Mouse (Mus musculus): ENCODE measurements around the gene Klf7.

Gene Klf7

GRCm38 (mm10) chr1:64104665-64105064, 17.4 kb downstream of the Klf7 start:
- DNase-seq (ENCODE audit: low spot score), result peak; percentile 31

GRCm38 (mm10) chr1:64101331-64101730, 20.8 kb downstream of the Klf7 start:
- DNase-seq (ENCODE audit: low spot score), result no peak

DNA sequence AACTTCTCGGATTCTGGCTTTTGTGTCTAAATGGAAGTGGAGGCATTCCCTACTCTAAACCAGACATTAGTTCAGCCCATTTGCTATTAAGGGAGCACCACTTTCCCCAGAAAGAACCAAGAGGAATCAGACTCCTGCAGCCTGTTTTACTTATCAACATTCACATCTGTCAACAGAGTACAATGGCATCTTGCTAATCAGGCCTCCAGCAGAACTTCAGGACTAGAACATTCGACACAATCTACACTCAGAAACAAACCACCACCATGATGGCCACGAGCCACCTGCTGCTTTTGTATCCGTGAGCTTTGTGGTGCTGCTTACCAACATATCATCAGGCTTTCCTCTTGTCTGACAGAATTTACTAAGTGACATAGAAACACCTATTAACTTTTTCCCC, 23.3 kb downstream of the Klf7 start:
- no peak for DNase-seq (ENCODE audit: low spot score)

DNA sequence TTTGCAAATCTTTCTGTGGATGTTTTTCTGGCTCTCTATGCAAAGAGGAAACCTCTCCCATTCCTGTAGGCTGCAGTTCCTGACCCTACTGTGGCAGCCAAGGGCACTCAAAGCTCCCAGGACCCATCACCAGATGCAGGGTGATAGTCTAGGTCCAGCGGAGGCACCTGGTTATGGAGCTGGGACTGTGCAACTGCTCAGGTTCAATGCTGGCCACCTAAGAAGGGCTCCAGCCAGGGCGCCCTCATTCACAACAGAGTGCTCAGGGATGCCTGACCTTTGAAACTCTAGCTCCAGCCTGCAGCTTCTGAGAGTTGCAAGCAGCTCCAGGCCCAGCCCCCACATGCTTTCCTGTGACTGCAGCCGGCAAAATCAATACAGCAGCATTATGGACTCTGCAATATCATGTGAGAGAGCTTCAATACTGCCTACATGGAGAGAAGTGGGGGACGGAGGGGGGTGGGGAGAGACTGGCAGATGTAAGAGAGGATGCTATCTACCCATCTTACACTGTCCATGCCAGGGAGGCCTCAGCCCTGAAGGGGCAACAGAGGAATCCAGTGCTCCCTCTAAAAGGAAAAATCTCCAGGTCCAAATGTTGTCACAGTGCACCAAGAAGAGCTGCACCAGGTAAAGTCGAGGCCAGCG, 24.3 kb downstream of the Klf7 start:
- no peak for DNase-seq (ENCODE audit: low spot score)

DNA sequence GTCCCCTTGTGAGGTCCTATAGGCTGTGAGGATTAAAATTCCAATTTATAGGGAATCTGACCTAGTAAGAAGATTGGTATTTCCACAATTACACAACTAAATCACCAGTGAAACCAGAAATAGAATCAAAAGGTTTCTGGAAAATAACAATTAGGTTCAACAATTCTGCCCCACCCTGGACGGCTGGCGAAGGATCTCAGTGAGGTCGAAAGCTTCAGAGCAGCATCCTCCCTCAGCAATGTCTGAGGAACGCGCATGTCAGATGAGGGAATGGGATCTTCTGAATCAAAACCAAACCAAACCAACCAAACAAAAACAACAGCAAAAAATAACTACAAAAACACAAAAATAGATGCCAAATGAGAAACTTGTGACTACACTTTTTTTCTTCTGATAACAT, 29.1 kb downstream of the Klf7 start:
- no peak for DNase-seq (ENCODE audit: low spot score)

GRCm38 (mm10) chr1:64091591-64091990, 30.5 kb downstream of the Klf7 start:
- DNase-seq (ENCODE audit: low spot score), result no peak

GRCm38 (mm10) chr1:64090566-64090965, 31.5 kb downstream of the Klf7 start:
- DNase-seq (ENCODE audit: low spot score), result no peak

DNA sequence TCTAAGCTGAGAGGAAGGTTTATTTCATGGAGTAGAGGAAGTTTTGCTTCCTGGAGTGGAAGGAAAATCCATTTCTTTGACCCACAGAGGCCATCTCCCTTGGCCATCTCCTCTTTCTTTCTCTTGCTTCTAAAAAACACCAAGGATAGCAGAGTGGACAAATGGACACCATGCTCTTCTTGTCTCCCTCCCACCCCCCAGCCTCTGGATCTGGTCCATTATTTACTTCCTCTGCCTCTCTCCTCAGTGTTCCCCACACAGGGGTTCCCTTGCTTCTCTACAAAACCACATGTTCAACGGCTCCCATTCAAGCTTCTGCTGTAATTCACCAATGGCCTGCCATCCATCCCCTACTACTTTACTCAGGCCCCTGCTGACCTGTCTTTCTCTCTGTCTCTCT, 32.4 kb downstream of the Klf7 start:
- no peak for DNase-seq (ENCODE audit: low spot score)

DNA sequence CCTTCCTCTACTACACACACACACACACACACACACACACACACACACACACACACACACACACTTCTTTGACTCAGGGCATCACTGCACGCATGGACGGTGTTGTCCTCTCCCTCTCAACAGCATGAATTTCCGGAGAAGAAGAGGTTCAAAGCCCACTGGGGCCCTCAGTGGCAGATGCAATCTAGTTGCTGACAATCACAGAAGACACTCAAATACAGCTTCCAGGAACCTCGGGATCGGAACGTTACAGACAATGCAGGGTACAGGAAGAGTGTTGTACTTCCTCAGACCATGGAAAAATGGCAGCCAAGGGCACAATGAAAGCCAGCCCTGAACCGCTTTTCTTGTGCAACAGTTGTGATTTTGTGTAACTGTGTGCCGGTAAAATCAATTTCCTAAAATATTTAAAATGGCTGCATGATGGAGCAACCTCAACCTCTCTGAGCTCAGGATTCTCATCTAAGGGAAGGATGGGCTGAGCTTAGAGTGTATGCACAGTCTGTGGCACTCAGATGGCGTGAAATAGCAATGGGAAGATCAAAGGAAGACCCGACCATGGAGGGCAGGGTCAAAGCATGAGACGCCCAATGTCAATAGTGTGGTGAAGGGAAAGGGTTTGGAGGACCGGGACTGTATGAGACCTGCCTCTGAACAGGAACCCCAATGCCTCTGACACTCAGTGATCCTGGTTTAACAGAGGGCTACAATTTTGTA, 33.3 kb downstream of the Klf7 start:
- DNase-seq (ENCODE audit: low spot score), result peak; percentile 29

DNA sequence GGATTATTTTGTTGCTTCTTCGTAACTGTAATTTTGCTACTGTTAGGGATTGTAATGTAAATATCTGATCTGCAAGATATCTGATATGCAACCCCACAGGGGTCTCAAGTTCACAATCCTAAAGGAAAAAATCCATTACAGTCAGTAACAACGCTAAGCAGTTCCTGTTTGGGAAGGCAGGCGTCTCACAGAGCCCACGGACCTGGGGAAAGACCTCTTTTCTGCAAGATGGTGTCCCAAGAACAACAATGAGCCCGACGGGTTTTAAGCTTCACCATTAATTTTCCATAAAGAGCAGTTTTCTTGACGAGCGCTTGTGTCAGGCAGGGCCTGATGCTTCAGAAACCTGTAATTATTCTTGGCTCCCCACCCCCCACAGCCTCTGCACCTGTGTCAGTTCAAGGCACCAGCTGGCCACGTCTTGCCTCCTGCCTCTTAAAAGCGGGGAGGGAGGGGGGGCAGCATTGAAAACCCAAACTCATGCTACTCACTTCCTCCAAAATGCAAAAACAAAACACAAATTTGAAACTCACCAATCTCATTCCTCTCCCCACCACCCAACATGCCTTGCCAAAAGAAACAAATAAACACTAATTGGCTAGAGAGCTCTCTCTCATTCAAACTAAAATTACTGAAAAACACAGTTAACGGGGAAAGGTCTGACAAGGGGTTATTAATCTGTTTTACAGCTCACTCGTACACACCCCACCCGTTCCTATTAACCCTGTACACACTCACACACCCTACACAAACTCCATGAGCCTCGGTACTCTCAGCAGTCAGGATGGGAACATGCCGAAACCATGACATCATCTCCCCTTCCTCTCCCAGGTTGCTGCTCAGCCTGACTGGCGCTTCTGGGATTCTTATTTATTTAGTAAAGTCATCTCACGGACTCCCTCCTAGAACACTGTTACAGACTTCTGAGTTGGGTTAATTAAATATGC, 34.2 kb downstream of the Klf7 start:
- DNase-seq (ENCODE audit: low spot score), result peak; percentile 65

GRCm38 (mm10) chr1:64085875-64086274, 36.2 kb downstream of the Klf7 start:
- peak; percentile 52 for DNase-seq (ENCODE audit: low spot score)

DNA sequence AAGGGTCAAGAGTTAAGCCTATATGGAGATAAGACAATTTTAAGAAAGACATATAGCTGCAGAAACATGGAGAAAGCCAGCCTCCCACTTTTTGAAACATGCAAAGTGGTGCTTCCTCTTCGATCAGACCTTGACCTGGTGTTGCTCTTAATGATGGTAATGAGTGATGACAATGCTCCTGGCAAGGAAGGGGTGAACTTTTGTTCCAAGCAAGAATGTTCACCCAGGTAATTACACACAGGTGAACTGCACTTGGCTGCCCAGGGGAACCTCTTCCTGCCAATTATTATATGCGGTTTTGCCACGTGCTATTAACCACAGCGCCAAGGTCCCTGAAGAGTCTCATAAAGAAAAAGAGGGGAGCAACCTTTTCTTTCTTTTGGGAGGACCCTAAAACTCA, 36.7 kb downstream of the Klf7 start:
- no peak for DNase-seq (ENCODE audit: low spot score)

DNA sequence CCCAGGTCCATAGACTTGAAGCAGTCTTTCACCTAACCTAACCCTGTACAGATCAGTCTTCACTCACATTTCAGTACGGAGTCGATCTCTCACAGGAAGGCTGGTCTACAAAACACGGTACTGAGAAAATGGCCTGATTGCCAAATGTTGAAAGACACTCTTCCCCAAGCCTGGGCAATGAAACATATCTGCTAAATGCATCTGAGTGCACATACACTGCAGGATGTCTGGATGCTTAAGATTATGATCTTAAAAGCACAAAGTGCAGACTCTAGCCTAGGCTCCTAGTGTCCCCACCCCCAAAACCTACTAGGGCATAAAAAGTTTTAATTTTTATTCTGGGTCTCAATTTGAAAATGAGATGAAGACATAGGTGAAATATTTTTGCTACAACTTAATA, 37.4 kb downstream of the Klf7 start:
- no peak for DNase-seq (ENCODE audit: low spot score)

DNA sequence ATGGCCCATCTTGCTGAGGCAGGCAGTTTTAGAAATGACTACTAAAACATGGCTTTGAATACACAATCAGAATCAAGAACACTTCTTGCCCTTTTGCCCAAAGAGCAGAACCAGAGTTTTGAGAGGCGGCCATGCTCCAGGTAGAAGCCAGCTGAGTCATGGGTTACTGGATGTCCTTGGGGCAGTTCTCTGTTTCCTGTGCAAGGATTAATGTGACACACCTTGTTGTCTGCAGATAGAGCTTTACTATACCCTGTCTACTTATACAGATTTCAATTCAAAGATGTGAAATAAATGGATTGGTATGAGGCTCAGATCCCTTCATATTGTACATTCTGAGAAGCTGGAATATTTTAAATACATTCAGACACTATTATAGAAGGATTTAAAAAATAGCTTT, 40.3 kb downstream of the Klf7 start:
- no peak for DNase-seq (ENCODE audit: low spot score)

DNA sequence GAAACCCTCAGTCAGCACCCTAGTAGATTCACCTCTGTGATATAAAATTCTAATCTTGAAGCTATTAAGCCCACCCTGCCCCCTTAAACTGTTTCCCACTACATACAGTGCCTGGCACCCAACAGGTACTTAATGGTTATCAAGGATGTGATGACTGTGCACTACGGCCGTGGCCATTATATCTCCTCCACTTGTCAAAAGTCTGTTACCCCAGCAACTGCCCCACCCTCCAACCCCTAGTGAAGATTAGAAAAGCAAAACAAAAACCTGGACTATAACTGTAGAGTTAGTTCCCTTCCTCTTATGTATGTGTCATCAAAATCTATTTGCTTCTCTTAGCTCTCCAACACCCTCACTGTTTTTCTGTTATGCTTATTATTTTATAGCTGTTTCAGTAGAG, 40.9 kb downstream of the Klf7 start:
- DNase-seq (ENCODE audit: low spot score), result no peak

GRCm38 (mm10) chr1:64080263-64080662, 41.8 kb downstream of the Klf7 start:
- no peak for DNase-seq (ENCODE audit: low spot score)

DNA sequence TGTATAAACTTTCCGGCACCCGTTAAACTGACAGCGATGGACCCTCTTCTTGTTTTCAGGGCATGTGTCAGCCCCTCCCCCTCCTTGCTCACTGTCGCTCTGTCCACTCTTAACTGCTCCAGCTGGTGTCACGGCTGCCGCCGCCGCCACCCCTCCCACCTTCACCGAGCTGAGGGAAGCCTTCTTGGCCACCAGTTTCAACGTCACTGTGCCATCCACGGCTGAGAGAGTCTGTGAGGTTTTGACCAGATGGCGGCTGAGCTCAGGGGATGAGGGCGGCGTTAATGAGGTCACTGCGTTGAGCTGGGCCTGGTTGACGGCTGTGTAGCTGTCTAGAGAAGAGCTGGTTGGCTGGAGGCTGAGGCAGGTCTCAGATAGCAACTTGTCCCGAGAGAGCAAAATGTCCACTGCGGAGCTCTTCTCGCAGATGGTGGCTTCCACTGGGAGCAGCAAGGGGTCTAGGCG, 43.3 kb downstream of the Klf7 start:
- no peak for DNase-seq (ENCODE audit: low spot score)

- DNase-seq (ENCODE audit: low spot score), result peak; percentile 19
Observed at GRCm38 (mm10) chr1:64078011-64078746, 43.9 kb downstream of the Klf7 start.

GRCm38 (mm10) chr1:64074051-64074450, 48.0 kb downstream of the Klf7 start:
- DNase-seq (ENCODE audit: low spot score), result no peak

DNA sequence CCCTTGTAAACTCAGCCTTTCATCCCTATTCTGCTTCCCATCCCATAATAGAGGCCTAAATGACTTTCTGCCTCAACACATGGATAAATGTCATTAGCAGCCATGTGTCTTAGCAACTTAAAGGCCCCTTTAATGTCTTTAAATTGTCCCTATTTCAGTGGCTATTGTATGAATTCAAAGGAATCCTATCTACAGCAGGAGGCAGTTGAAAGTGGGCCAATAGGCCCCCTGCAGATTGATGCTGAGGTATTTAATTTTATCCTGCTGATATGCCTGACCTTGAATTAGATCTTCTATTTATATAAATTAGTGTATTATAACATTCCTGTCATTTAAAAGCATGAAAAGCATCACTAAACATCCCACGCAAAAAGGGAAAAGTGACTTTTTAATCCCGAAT, 51.1 kb downstream of the Klf7 start:
- no peak for DNase-seq (ENCODE audit: low spot score)

- no peak for DNase-seq (ENCODE audit: low spot score)
Observed at GRCm38 (mm10) chr1:64066320-64067254, 55.5 kb downstream of the Klf7 start.

All from T-cell, adult 2 months (primary cell).